Mouse (Mus musculus) left cerebral cortex, postnatal 36 days (tissue): ENCODE measurements around the gene Tcf7l2. TPM values are rescaled to one million over a fixed set of nuclear protein-coding genes. Genes with fewer than 3 reads are reported as not detected.

Source experiments
- DNase-seq, 2 experiments: peaks; one replicate each; pipeline ENCODE4 v3.0.0; 2021 to 2022; ENCODE audit warnings: low spot score in 2 of 2, mixed read lengths in 1 of 2
- intact Hi-C: fragments of 180-260 bp; cut with DNase I; formaldehyde crosslinking; loops from one replicate; pipeline ENCODE4 v1.15.1; 2025
- total RNA-seq, 2 experiments: library from RNA; stranded (reverse); gene quantifications; 2 replicates each; pipeline ENCODE4 v1.2.3; 2021

Tcf7l2 gene
- total RNA-seq, 2 experiments from 2014 or later, result 8.5 to 10.6 TPM

DNA sequence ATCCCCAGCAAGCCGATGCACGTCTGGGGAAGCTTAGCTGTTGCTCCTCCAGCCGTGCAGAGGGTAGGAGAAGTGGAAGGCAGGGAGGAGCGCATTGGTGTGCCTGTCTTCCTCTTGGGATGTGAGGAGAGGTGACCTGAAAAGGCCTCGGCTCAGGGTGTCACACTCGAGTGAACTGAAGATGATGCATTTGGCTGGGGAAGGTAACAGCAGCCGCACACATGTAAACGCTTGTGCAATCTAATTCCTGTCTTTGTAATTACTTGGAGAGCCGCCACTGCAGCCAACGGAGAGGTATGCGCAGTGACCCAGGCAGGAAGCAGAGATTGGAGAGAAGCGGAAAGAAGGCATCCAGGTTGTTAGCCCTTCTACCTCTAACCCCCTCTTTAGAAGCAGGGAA is 129.2 kb downstream of the Tcf7l2 start:
- DNase-seq, result no peak
- intact Hi-C loops, result loop anchor here (10.0 kb wide), 1 partner anchor 536 kb away; no protein-coding TSS in a partner anchor

DNA sequence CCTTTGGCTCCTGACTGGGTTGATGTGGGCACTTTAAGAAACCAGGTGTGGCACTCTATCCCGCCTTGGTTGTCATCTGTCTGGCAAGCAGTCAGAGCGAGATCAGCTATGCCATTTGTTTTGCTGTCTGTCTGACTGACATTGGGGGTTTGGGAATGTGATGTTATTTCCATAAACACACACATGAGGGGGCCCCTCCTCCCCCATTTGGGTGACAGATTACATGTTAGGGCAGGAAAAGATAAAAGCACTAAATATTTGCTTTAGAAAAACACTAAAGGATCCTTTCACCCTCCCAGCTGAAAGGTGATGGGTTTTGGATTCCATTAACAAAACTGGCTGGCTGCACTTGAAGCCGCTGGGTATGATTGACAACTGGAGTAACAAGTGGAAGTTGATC is 129.9 kb downstream of the Tcf7l2 start:
- intact Hi-C loops, result loop anchor here (10.0 kb wide), 1 partner anchor 537 kb away; no protein-coding TSS in a partner anchor
- DNase-seq, result no peak

DNA sequence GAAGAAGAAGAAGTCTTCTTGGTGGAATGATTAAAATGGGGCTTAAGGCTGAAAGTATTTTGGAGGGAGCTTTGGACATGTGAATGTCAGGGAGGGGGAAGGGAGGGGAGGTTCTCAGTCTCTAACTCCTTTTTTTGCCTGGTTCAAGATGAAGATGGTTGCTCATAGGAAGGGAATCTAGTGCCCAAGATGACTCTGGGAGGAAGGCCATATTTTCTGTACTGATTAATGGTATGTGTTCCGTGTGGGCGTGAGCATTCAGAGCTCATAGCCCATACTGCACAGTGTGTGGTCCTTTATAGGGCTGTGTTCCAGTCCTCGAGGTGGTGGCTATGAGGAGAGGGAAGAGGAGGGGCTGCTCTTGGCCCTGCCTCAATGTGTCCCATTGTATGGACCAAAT is 131.6 kb downstream of the Tcf7l2 start:
- DNase-seq, result no peak
- intact Hi-C loops, result loop anchor here (10.0 kb wide), 1 partner anchor 538 kb away; no protein-coding TSS in a partner anchor

- DNase-seq, result peak in 1 of 2 experiments; percentile 18
- intact Hi-C loops, result loop anchor here (2.0 to 10.0 kb wide), 2 partner anchors 134 to 542 kb away; no protein-coding TSS in a partner anchor
These were observed 134.9 kb downstream of the Tcf7l2 start for GRCm38 (mm10) chr19:55876501-55876900.

DNA sequence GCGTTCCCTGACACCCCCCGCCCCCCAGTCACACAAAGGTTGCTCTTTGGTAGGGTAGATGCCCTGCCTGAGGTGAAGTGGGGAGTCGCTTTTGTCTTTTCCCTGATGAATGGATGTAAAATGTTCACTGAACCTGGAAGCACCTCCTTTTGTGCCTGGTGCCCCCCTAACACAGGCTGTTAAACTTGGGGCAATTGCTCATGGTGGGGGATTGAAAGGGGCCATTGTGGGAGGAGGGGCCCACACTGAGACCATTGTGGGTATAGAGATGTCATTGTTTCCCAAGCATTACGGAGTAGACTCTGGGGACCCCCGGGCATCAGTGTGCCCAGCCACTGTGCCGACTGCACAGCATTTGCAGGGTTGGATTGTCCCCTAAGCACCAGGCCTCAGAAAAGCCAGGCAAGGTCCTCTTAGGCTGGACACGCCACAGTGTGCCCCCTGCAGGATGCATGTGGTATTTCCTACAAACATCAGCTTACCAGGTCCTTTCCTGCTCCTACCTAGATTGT is 135.8 kb downstream of the Tcf7l2 start:
- peak; percentile 21 to 38 for DNase-seq
- intact Hi-C loops, result loop anchor here (2.0 to 10.0 kb wide), 2 partner anchors 135 to 543 kb away; no protein-coding TSS in a partner anchor

- peak; percentile 18 to 23 for DNase-seq
- intact Hi-C loops, result no loop called here
These were observed 139.2 kb downstream of the Tcf7l2 start for GRCm38 (mm10) chr19:55880664-55881359.

GRCm38 (mm10) chr19:55886536-55886935 is 144.9 kb downstream of the Tcf7l2 start:
- intact Hi-C loops, result no loop called here
- DNase-seq, result no peak

DNA sequence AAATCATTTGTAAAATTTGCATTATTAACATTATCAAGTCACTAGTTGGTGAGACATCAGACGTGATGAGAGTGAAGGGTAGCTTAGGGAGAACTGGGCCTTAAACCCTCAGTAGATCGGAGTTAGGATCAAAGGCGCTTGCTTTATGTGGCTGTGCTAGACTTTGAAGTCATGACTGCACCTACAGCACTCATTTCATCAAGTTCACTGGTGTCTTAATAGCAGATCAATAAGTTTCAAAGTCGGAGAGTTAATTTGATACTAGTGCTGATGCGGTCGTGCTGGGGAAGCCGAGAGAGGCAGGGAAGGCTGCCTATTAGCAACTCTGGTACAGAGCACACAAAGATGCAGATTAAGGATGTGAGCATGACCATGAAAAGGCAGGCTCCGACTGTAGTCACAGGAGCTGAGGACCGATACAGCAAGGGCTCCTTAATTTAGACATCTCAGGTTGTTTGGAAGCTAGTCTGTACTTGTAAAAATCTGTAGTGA is 150.1 kb downstream of the Tcf7l2 start:
- intact Hi-C loops, result no loop called here
- no peak for DNase-seq

GRCm38 (mm10) chr19:55893557-55893956 is 151.9 kb downstream of the Tcf7l2 start:
- no peak for DNase-seq
- intact Hi-C loops, result no loop called here

DNA sequence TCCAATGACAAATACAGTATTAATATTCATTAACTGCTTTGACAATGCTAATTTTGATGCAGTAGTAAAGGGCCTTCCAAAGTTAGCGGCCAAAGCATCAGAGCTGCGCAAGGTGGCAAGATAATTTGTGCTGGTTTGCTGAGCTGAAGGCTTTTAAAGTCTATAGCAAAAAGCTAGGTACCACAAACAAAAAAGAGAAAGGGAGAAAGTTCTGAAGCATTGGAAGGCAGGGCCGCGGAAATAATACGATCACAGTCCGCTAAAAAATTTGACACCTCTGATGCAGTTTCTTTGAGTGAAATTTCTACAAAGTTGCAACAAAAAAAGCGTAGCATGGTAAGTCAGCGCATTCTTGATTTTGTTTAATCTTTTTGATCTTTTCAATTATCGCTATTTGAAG is 152.8 kb downstream of the Tcf7l2 start:
- intact Hi-C loops, result no loop called here
- no peak for DNase-seq

DNA sequence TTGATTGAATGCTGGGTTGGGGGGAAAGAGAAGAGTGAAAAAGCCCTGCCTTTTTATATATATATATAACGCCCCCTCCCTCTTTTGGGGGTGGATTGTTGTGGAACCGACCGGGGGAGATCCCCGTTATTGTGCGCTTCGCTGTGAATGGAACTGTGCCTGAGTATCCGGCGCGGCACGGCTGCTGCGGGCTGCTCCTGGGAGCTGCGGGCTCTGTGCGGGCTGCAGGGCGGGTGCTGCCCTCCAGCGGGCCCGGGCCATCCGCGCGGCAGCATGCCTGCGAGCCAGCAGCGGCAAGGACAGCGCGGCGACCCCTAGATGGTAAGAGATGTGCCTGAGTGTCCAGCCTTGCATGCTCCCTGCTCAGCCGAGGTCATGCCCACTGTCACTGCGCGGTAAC is 153.7 kb downstream of the Tcf7l2 start:
- intact Hi-C loops, result loop anchor here (5.0 kb wide), 2 partner anchors 153 to 237 kb away; partner anchors contain the start of gene Tcf7l2
- DNase-seq, result peak; percentile 20 to 26

- no peak for DNase-seq
- intact Hi-C loops, result loop anchor here (5.0 kb wide), 2 partner anchors 154 to 236 kb away; partner anchors contain the start of gene Tcf7l2
These were observed 154.3 kb downstream of the Tcf7l2 start for GRCm38 (mm10) chr19:55895807-55896420.

GRCm38 (mm10) chr19:55896629-55897028 is 155.0 kb downstream of the Tcf7l2 start:
- DNase-seq, result no peak
- intact Hi-C loops, result loop anchor here (5.0 kb wide), 2 partner anchors 154 to 236 kb away; partner anchors contain the start of gene Tcf7l2

GRCm38 (mm10) chr19:55902573-55903385 is 161.2 kb downstream of the Tcf7l2 start:
- intact Hi-C loops, result no loop called here
- DNase-seq, result no peak

DNA sequence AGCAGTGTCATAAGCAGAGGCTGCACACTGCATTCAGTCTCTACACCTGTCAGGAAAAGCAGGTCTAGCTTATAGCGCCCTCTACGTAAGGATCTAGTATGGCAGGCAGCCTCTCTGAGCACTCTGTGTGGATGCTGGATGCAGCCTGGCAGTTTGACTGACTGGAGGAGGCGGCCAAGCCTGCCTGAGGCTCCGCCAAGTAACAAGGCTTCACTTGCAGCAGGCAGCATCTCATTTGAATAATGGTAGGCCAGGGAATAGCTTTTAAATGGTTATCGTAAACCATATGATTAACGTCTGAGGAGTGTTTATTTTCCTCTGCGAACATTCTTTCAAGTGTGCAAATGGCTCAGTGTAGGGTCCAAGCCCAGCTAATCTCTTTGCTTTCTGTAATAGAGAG is 167.4 kb downstream of the Tcf7l2 start:
- intact Hi-C loops, result no loop called here

GRCm38 (mm10) chr19:55911941-55912340 is 170.3 kb downstream of the Tcf7l2 start:
- intact Hi-C loops, result no loop called here
- no peak for DNase-seq

More for the DNA sequence above, 167.4 kb downstream of the Tcf7l2 start:
- no peak for DNase-seq

DNA sequence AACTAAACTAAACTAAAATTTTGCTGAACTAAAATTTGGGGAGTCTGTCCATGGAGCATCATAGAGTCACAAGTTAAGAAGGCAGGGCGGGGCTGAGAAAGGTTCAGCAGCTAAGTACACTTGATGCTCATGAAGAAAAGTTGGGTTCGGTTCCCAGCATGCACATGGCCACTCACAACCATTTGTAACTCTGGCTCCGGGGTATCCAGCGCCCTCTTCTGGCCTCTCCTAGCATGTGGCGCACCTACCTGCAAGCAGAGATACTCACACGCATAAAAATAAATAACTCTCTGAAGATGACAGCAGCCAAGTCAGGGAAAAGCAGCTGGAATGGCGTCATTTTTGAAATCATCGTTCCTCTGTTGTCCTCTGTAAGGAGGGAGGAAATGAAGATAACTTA is 171.2 kb downstream of the Tcf7l2 start:
- intact Hi-C loops, result no loop called here
- no peak for DNase-seq

GRCm38 (mm10) chr19:55913585-55913984 is 172.0 kb downstream of the Tcf7l2 start:
- DNase-seq, result no peak
- intact Hi-C loops, result no loop called here

GRCm38 (mm10) chr19:55914614-55915211 is 173.1 kb downstream of the Tcf7l2 start:
- intact Hi-C loops, result no loop called here
- no peak for DNase-seq
